Mouse (Mus musculus): ENCODE data around the gene Dmbx1. TPM values are rescaled to one million over a fixed set of nuclear protein-coding genes. Genes with fewer than 3 reads are reported as not detected.

Gene Dmbx1
- under 1 TPM in 1 of 4 experiments, not detected in 3; 0.08 TPM for total RNA-seq (2022)

DNA sequence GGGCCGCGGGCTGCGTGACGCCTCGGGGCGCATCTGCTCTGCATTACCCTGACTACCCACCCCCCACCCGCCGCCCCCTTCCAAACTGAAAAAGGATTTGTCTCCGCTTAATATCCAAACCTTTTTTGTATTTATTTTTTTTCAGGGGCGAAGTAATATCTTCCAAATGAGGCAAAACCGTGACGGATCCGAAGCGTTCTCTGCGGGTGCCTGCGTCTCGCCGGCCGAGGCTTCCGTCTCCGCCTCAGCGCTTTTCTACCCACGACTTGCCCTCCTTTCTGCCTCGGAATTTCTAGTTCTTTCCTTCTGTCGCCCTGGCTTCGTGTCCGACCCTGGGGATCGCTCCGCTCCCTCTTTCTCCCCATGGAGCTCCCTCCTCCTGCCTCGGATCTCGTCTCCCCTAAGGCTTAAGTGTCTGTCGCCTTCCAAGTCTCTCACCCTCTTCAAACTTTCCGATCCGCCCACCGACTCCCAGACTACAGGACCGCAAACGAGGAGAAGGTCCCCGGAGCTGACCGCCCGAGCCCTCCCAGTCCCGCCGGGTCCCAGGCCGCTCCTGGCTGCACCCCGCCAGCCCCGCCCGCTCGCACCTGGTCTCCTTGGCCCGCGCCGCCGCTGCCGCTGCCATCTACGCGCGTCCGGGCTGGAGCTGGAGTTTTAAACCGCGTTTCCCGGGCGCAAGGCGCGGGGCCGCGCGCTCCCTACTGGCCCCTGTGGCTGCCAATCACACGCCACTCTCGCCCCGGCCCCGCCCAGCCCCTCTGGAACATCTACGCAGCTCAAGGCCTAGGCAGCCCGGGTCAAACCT, at the start of gene Dmbx1:
Gene Dmbx1, minus strand, starts transcription at position 632 of the 808 bp plus-strand sequence.
- no peak for DNase-seq (ENCODE audit: low spot score in 2 of 2)

DNA sequence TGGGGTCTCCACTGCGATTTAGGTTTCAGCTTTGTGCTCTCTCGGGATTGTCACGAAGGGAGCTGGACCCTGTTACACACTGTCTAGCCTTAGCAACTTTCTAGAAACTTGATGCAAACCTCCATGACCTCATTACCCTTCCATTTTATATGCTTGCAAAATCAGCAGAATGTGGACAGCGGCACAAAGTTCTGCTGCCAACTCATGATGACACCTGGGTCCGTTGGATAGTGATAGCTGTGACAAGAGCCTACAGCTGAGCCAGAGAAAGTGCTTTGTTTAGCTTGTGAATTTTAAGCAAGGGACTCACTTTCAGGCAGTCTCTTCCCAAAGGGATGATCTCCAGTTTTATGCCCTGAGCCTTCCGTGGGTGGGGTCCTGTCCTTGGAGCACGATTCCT, 49.7 kb upstream of the Dmbx1 start:
- no peak for DNase-seq (ENCODE audit: low spot score in 2 of 2)

DNA sequence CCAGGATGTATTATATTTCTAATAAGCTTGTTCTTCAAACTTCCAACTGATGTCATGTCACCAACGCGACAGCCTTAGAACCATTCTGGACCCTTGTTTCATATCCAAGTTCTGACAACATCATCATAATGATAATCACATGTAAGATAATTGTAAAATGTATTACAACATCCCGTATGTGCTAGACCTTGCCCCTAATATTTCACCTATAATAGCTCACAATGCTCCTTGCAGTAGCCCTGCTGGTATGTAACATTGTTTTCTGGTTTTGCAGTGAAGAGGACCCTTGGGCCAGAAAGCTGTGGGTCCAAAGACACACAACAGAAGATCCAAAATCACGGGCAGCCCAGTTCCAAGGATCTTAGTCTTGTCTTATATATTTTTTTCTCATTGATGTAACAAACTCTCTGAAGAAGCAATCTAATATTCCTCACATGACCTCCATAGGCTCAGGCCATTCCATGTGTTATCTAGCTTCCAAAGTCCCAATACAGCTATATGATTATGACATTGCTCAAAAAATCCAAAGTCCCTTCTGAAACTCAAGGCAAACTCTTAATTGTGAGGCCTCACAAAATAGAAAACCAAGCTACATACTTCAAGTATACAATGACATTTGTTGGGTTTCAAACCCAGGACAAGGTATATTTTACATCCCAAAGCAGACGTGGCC, 48.3 kb upstream of the Dmbx1 start:
- no peak for DNase-seq (ENCODE audit: low spot score in 2 of 2)

DNA sequence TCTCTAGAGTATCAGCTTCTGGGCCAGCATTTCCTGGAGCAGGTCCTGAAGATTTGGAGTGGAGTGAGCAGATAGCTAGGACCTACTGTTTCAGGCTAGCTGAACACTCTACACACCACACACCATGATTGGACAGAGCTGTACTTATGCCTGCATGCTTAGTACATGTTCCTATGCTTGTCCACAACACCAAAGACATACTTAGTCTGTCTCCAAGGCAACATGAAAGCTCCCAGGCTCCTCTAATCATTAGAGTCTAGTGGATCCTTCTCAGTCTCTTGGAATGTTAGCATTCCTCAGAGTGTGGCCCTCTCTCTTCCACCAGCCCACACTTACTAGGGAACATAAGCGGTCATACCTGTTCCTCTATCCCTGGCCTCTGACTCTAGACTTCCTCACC, 47.7 kb upstream of the Dmbx1 start:
- no peak for DNase-seq (ENCODE audit: low spot score in 2 of 2)

DNA sequence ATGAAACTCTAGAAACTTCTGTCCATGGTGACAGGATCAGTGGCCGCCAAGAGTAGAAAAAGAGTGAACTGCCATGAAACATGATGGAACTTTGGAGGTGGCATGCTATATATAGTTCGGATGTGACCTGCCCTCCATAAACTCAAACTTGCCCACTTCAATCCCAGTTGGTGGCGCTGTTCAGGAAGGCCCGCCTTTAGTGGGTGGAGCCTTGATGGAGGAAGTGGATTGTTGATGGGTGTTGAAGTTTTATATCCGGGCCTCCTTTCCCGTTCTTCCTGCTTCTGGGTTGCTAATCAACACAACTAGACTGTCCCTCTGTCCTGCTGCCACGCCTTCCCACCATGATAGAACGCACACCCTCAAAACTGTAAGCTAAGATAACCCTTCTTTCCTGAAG, 45.2 kb upstream of the Dmbx1 start:
- DNase-seq (ENCODE audit: low spot score in 2 of 2) = no peak

DNA sequence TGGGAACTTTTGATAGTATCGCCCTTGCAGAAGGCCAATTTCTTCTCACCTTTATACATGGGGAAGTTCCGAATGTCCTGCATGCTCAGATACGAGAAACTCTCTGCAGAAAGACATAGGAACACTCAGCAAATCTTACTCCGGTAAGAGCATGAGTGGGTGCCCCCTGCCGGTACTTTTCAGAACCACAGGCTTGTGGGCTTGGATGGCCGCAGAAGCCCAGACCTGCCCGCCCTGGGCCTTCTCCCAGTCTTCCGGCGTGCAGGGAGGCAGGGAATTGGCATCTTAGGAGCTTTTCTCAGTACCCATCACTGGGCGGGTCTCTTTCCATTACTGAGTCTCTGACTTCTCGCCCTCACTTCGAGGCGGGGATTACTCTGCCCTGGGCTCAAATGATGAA, 44.4 kb upstream of the Dmbx1 start:
- peak; percentile 55 to 84 for DNase-seq (ENCODE audit: low spot score in 2 of 2)

DNA sequence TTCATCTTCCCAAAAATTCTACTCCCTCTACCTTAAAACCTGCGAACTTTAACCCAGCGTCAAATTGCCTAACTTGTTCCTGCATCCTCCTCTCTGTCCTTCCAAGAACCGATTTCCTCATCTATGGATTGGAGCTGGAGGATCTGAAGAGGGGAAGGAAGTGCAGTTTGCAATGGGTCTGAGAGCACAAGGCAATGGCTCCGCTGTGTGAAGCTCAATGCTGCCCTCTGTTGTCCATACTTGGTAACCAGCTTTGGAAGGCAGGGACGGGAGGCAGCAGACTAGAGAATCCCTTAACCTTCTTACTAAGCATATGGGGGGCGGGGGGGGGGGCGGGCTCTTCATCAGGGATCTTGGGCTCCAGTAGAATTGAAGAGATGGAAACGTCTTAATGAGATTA, 41.0 kb upstream of the Dmbx1 start:
- DNase-seq (ENCODE audit: low spot score in 2 of 2) = peak in 1 of 2 experiments; percentile 76

DNA sequence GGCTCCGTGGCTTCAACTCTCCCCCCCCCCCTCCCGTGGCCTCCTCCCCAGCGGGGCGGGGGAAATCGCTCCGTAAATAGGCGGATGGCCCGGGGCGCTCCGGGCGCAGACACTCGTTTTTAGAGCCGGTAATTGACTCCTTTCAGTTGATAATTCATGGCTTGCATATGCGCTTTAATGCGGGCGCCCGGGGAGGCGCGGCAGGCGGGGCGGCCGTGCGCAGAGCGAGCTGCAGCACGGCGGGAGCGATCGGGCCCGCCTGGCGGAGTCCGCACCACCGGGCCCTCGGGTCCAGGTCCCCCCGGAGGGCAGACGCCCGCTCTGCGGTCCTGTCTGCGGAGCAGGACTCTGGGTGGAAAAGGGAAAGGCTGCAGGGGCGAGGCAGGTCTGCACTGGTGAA, 39.7 kb upstream of the Dmbx1 start:
- no peak for DNase-seq (ENCODE audit: low spot score in 2 of 2)

DNA sequence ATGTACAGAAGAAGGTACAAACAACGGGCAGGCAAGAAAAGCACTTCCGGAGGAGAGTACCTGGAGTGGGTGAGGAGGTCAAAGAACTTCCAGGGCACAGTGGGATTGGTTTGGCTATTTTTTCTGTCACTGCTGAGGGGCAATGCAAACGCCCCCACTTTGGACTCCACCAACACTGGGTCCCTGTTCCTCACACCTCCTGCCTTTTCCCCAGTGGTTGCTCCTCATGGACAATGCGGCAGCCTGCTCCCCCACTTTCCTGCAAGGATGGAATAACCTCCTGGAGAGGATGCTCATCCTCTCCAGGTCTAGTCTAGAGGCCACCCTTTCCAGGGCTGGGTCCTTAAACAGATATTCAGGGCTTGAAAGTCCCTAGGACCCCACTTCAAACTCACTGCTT, 39.2 kb upstream of the Dmbx1 start:
- DNase-seq (ENCODE audit: low spot score in 2 of 2) = no peak

DNA sequence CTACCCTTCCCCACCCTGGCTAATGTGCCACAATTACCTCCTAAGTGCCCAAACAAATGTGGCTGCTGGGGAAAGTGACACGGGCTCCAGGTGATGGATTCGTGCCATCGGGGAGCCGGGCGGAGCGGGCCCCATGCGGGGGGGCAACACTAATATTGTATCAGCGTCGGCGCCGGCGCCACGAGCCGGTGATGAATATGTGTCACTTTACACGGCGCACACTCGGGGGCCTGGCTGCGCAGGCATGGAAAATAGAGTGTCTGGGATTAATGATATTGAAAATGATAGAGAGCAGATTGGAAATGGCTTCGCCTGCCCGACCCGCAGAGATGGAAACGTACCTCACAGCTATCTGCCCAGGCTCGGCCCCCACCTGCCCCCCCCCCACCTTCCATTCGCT, 32.8 kb upstream of the Dmbx1 start:
- DNase-seq (ENCODE audit: low spot score in 2 of 2) = no peak

DNA sequence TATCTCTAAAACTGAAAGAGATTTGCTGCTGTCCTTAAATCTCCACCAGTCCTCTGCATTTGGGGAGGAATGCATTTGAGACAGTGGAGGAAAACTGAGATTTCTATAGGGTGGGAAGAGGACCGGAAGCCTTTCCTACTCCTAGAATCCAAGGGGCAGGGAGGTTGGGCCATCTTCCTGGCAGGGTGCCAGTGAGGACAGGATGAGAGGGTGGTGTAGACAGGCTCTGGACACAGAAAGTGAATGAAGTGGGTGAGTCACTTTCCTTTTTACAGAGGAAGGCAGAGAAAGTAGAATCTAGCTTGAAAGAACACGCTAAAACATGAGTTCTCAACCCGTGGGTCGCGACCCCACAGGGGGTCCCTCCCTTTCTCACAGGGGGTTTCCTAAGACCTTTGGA, 24.7 kb upstream of the Dmbx1 start:
- DNase-seq (ENCODE audit: low spot score in 2 of 2) = no peak

DNA sequence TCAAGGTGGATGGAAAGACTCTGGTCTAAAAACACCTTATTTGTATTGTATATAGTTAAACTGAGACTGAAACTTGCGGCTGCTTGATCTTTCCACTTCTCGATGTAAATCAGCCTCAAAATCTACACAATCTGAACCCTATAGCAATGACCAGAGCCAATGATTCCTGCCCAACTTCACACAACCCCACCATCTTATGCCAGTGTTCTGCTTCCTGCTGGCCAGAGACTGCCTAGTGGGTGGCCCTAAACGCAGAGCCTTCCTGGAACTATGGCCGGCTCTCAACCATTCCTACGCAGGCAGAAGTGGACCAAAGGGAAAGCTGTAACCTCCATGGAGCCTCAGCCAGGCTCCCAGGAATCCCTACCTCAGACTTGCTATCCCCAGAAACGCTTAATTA, 24.0 kb upstream of the Dmbx1 start:
- DNase-seq (ENCODE audit: low spot score in 2 of 2) = no peak

DNA sequence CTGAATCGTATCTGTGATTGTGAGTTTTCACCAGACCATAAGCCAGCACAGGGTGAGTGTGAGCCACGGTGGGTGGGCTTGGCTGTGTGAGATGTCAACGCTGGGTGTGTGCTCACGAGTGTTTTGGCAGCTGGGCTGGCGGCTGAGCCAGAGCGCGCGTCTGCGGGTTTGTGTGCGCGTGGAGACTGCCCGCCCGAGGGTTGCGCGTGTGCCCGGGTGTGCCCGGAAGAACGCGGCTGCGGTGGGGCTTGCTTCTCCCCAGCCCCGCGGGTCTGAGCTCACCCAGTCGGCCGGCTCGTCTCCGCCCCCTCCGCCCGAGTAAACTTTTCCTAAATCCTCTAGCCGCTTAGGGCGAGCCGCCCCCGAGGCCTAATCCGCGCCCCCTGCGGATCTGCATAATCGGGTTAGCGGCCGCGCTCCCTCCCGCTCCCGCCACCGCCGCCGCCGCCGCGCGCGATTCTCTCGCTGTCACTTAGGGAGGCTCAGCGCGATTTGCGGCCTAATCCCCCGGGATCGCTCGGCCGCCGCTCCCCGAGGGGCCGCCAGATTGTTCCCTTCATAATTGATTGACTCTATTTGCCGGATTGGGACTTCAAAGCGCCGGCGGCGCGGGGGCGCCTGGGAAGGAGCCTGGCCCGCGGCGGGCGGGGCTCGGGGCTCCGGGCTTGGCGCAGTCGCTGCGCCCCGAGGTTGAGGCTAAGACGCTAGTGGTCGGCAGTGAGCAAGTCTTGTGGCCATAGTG, 23.1 kb upstream of the Dmbx1 start:
- DNase-seq (ENCODE audit: low spot score in 2 of 2) = peak in 1 of 2 experiments; percentile 28

DNA sequence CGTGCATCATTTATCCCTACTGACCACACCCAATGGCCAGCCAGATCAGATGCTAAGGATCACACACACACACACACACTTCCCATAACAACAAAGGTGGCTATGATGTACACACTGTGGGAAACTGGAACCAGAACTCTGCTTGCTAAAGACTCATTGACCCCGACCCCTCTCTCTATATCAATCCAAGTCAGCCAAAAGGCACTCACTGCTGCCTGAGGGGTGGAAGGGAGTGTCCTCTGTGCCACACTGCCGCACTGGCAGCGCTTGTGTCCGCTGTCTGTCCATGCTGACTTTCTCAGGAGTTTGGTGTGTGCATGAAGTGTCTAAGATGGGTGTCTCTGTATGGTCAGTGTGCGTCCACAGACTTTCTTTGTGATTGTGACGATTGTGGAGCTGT, 22.3 kb upstream of the Dmbx1 start:
- no peak for DNase-seq (ENCODE audit: low spot score in 2 of 2)

DNA sequence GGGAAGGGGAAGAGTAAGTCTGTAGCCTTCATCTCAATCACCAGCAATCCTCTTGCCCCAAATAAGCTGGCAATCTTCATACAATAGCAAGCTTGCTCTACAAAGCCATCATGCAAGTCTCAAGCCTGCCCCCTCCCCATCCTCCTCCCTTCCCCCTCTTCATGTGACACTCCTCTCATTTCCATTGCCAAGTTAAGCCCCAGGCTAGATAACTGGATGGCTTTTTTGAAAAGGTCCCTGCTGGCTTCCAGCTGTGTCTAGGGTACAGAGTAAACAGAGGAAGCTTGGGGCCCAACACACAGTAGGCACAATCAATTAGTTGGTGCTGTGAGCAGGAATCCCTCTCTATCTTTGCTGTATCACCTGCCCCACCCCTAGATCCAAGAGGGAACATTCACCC, 19.8 kb upstream of the Dmbx1 start:
- DNase-seq (ENCODE audit: low spot score in 2 of 2) = no peak

DNA sequence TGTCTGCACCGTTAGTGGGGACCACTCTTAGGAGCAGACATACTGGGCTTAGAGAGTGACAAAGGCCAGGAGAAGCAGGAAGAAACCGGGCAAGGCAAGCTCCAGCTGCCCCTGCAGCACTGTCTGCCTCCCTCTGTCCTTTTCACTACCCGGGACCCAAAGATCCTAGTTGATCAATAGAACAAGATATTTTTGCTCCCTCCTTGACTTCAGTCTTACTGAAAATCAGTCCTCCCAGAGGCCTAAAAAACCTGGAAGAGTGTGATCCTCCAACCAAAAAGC, 15.7 kb upstream of the Dmbx1 start:
- no peak for DNase-seq (ENCODE audit: low spot score in 2 of 2)

DNA sequence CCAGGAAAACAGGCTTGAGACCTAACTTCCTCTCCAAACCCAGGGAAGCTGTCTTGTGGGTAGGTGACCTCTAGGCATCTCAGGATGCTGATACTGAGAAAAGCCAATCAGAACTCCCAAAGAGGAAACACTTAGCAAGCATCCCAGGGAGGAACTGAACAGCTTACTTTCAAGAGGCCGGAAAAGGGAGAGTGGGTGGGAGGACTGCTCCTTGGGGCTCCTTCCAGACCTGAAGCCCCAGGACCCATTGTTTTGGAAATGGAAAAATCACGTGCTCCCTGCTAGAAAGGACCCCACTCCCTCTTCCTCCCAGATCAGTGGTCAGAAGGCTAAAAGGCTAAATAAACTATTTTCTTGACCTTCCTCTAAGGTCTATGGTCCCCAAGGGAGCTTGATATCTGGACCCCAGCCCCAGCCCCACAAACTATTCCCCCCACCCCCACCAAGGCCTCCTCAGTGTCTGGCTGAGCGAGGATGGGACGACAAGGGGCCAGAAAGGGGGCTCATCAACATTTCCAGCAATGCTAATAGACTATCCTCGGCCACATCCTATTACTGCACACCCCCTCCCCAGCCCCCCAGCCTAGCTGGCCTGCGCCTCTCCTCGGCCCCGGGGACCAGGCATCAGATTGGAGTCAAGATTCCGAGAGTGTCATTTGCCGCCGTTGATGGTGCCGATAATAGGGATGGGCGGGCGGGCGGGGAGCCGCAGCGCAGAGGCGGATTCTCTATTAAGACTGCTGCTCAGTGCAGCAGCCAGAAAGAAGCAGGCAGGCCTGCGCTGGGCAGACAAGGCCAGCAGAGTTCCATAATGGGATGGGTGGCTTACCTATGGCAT, 15.1 kb upstream of the Dmbx1 start:
- no peak for DNase-seq (ENCODE audit: low spot score in 2 of 2)

DNA sequence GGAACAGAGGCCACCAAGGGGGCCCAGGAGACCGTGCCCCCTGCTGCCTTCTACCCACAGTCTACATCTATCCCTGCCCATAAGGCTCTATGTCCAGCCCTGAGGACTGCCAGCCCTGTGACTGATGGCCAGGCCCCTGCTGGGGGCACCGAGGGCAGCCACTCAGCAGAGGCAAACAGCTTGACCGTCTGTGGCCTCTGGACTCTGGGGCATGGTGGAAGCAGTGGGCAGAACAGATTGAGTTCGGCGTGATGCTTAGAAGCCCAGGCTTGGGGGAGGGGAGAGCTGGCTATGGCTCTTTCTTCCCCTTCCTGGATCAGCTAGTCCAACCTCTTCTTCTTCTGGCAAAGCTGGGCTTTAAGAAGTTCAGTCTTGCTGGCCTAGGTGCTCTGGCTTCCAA, 13.8 kb upstream of the Dmbx1 start:
- DNase-seq (ENCODE audit: low spot score in 2 of 2) = no peak

DNA sequence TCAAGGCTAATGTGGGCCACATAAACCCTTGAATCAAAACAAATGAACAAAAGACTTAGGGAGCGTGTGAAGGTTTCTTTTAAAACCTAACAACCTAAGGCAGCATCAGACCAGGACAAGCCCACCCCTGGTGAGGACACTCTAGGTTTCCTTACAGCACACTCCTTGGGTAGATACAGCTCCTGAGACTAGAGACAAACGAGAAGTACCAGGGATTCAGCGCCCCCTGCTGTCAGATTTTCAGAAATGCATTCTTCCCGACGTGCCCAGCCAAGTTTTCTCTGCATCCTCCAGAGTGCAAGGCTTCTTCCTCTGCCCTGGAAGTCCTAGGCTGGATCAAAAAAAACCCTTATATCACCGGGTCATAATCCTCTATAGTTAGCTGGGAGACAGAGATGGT, 13.0 kb upstream of the Dmbx1 start:
- peak in 1 of 2 experiments; percentile 69 for DNase-seq (ENCODE audit: low spot score in 2 of 2)

DNA sequence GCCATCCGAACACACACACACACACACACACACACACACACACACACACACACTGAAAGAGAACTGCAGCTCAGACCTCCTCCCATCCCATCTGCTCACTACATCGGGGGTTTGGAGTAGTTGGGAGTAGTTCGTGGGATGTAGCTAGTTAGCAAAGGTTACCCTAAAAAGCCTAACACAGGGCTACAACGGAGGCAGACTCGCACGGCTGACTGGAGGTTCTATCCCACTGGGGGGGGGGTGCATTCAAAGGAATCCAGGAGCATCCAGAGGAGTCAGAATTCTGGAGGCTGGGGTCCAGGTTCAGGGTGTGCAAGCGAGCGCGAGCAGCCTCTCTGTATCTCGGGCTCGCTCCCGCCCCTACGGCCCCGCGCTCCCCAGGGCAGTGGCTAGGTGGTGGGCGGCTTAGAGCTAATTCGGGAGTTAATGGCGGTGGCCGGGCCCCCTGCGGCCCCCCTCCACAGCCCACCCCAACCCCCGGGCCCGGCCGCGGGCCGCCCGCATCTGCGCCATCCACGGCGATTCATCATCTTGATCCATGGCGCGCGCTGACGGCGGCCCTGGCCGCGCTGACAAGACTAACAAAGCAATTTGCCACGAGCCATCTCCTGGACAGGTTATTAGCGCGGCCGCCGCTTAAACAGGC, 4.1 kb upstream of the Dmbx1 start:
- no peak for DNase-seq (ENCODE audit: low spot score in 2 of 2)

DNA sequence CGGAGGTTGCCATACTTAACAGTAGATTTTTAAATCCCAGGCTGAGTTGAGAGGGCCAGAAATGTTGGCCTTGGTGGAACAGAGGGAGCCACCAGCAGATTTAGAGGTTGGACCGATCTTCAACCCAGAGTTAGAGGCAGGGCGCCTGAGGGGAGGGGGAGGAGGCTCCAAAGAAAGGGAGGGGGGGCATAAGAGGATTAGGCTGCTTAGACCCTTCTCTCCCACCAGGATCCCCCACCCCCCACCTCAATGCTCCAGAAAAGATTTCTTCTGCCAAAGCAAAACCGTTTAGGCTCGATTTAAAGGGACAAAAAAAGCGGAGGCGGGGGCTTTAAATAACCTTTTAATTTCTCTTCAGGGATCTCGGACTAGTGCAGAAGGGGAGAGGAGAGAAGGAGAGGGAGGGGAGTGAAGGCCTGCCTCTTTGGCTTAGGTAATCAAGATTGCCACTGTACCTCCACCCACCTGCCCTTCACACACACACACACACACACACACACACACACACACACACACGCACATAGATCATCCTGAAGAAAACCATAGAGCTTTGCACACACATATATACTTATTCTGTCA, 1.6 kb upstream of the Dmbx1 start:
- no peak for DNase-seq (ENCODE audit: low spot score in 2 of 2)
